Mouse (Mus musculus): Measurements from ENCODE around the gene Ptprd. TPM values are rescaled to one million over a fixed set of nuclear protein-coding genes. Genes with fewer than 3 reads are reported as not detected.

Ptprd gene
- total and polyA plus RNA-seq, 3 experiments, result not detected

DNA sequence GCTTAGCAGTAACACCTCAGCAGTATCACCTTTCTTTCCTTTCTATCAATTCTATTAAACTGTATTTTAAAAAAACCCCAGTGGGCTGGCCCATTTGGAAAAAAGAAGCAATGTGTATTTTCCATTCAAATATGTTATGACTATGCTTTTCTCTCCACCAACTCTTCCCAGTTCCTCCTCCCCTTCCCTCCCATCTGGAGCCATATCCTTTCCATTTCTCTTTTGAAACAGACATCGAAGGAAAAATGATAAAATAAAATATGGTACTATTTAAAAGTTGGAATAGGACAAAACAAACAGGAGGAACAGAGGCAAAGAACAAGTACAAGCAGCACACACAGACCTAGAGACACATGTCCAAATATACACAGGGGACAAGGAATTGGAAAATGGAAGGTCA, 1372.7 kb downstream of the Ptprd start (continued):
- no peak for TF ChIP-seq RCOR1 (IDR thresholded peaks at IDR 0.05; ENCODE audit: low read depth, low read length)
- TF ChIP-seq CHD2 (IDR thresholded peaks at IDR 0.05; ENCODE audit: low read length), result no peak
- no peak for TF ChIP-seq NELFE (IDR thresholded peaks at IDR 0.05; ENCODE audit: low read depth, low read length)
- no peak for TF ChIP-seq MAZ (IDR thresholded peaks at IDR 0.05; ENCODE audit: low read depth, low read length)
- no peak for TF ChIP-seq EP300 (IDR thresholded peaks at IDR 0.05; ENCODE audit: low read depth in 1 of 2, low read length in 2 of 2)

- no peak for TF ChIP-seq ZC3H11A (IDR thresholded peaks at IDR 0.05; ENCODE audit: low read depth, low read length)
- no peak for TF ChIP-seq USF2 (IDR thresholded peaks at IDR 0.05; ENCODE audit: borderline replicate concordance in 1 of 2, insufficient read depth in 1 of 2, low read depth in 1 of 2, low read length in 2 of 2)
- TF ChIP-seq SMC3 (IDR thresholded peaks at IDR 0.05; ENCODE audit: low read depth, low read length), result no peak
- TF ChIP-seq CHD1 (IDR thresholded peaks at IDR 0.05; ENCODE audit: low read depth, low read length), result no peak
- no peak for TF ChIP-seq ELF1 (IDR thresholded peaks at IDR 0.05; ENCODE audit: low read depth, low read length)
- no peak for TF ChIP-seq POLR2AphosphoS2 (IDR thresholded peaks at IDR 0.05; ENCODE audit: low read length)
- TF ChIP-seq NRF1 (IDR thresholded peaks at IDR 0.05; ENCODE audit: insufficient read depth, low read depth, low read length, poor library complexity, severe bottlenecking), result no peak
- no peak for TF ChIP-seq MAX (IDR thresholded peaks at IDR 0.05; ENCODE audit: low read length)
- TF ChIP-seq MYB (IDR thresholded peaks at IDR 0.05; ENCODE audit: low read depth, low read length), result no peak
- no peak for TF ChIP-seq MXI1 (IDR thresholded peaks at IDR 0.05; ENCODE audit: low read depth, low read length)
- no peak for TF ChIP-seq UBTF (IDR thresholded peaks at IDR 0.05; ENCODE audit: borderline replicate concordance, insufficient read depth, low read depth, low read length)
- TF ChIP-seq CHD2 (IDR thresholded peaks at IDR 0.05; ENCODE audit: low read length), result no peak
- no peak for TF ChIP-seq TAL1 (IDR thresholded peaks at IDR 0.05; ENCODE audit: low read length)
- no peak for TF ChIP-seq GATA1 (IDR thresholded peaks at IDR 0.05; ENCODE audit: low read depth, low read length)
- Histone ChIP-seq H3K36me3 (ENCODE audit: control insufficient read depth in 1 of 2, insufficient read depth in 2 of 2, low read length in 2 of 2) (no peaks in the 10 kb centered on the region), H3K79me2 (ENCODE audit: control insufficient read depth, insufficient read depth, low read length, poor library complexity) (no peaks in the 10 kb centered on the region), H3K27me3 (ENCODE audit: control insufficient read depth in 1 of 2, insufficient read depth in 2 of 2, low read length in 2 of 2) (no peaks in the 10 kb centered on the region), H3K4me1 (ENCODE audit: control insufficient read depth in 1 of 2, insufficient read depth in 2 of 2, low read length in 2 of 2) (no peaks in the 10 kb centered on the region), H3K4me3 (ENCODE audit: control insufficient read depth in 1 of 2, insufficient read depth in 1 of 2, low read depth in 2 of 2, low read length in 2 of 2) (no peak overlapping the region), H3K9me3 (replicated peaks; ENCODE audit: insufficient read depth, low read length) (no peaks in the 10 kb centered on the region), H3K9ac (ENCODE audit: control insufficient read depth, low read depth, low read length, poor library complexity, severe bottlenecking) (no peak overlapping the region), H3K27ac (ENCODE audit: control insufficient read depth, low read depth, low read length) (no peak overlapping the region)
- DNase-seq (ENCODE audit: low read depth, low spot score), result no peak
Observed at GRCm38 (mm10) chr4:76812138-76812537, 1399.6 kb downstream of the Ptprd start.

DNA sequence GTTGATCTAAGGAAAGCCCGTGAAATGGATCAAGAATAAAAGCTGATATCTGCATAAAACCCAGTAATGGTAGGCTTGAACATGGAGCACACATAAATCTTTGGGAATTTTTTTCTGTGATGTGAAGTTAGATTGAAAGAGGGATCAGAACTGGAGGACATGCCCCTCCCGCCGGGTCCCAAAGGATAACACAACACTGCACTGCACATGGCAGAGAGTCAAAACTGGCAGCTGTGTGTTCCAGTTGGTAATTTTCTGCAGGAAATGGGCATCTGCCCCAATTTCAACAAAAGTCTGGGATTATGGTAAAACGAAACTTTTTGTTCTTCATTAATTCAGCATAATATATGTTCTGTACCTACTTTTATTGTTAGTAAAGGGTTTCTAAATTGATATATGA, 1409.1 kb downstream of the Ptprd start:
- H3K27me3 ChIP-seq (ENCODE audit: control insufficient read depth in 1 of 2, insufficient read depth in 2 of 2, low read length in 2 of 2), result no peaks in the 10 kb centered on the region
- H3K79me2 ChIP-seq (ENCODE audit: control insufficient read depth, insufficient read depth, low read length, poor library complexity), result no peaks in the 10 kb centered on the region
- DNase-seq (ENCODE audit: low read depth, low spot score), result no peak
- no peak for TF ChIP-seq CTCF (IDR thresholded peaks at IDR 0.05 in 2 of 3, conservative IDR thresholded peaks at IDR 0.05 in 1 of 3; ENCODE audit: control insufficient read depth in 1 of 3, insufficient read depth in 1 of 3, low read depth in 2 of 3, low read length in 3 of 3, poor library complexity in 1 of 3, severe bottlenecking in 1 of 3)
- no peak for TF ChIP-seq TBP (IDR thresholded peaks at IDR 0.05; ENCODE audit: low read depth, low read length)
- no peaks in the 10 kb centered on the region for H3K36me3 ChIP-seq (ENCODE audit: control insufficient read depth in 1 of 2, insufficient read depth in 2 of 2, low read length in 2 of 2)
- no peaks in the 10 kb centered on the region for H3K9me3 ChIP-seq (replicated peaks; ENCODE audit: insufficient read depth, low read length)
- no peak overlapping the region for H3K9ac ChIP-seq (ENCODE audit: control insufficient read depth, low read depth, low read length, poor library complexity, severe bottlenecking)
- no peak overlapping the region for H3K27ac ChIP-seq (ENCODE audit: control insufficient read depth, low read depth, low read length)
- no peak overlapping the region for H3K4me3 ChIP-seq (ENCODE audit: control insufficient read depth in 1 of 2, insufficient read depth in 1 of 2, low read depth in 2 of 2, low read length in 2 of 2)
- no peaks in the 10 kb centered on the region for H3K4me1 ChIP-seq (ENCODE audit: control insufficient read depth in 1 of 2, insufficient read depth in 2 of 2, low read length in 2 of 2)

All from MEL (cell line).